Mouse (Mus musculus): ENCODE measurements around the gene Tmem220.

- TF ChIP-seq CTCF (IDR thresholded peaks at IDR 0.05; ENCODE audit: borderline replicate concordance, control insufficient read depth, extremely low read depth, insufficient read depth, low read length, poor library complexity) (no peak), POLR2A (IDR thresholded peaks at IDR 0.05; ENCODE audit: control insufficient read depth, extremely low read depth, insufficient read depth, low read length, poor library complexity) (no peak)
These were observed 36.4 kb downstream of the Tmem220 start for GRCm38 (mm10) chr11:67061311-67061710.
